Mouse (Mus musculus) layer of hippocampus, adult 9-10 months (tissue): ENCODE measurements around the gene Gm21317.
"Not testable (repeated sequence)": the region's sequence is repeated elsewhere in the genome, so short reads cannot be mapped to it uniquely, and the experiment has no call there.

Source experiments
- DNase-seq: peaks from one replicate; pipeline ENCODE4 v3.0.0; 2022; ENCODE audit warnings: low spot score

Gene Gm21317

DNA sequence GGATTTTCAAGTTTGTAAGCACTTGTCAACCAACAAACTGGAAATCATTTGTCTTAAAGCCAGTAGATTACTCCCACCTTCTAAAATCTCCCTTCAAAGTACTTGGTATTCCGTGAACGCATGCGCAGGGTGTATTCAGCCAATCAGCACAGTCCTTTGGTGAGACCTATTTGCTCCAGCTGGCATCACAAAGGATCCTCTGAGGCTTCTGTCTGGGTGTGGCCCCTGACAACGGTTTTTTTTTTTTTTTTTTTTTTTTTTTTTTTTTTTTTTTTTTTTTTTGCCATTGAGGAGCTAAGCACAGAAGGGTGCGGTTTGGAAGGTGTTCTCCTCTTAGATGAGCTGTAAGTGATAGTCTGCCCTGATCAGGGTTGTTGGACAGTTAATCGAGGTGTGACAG, at the start of gene Gm21317:
TSS of gene Gm21317 (plus strand) at position 301 of the 400 bp plus-strand sequence.
- DNase-seq: not testable (repeated sequence)
